Mouse (Mus musculus): ENCODE results near the gene Itgb5. TPM values are rescaled to one million over a fixed set of nuclear protein-coding genes. Genes with fewer than 3 reads are reported as not detected.

The Itgb5 gene
- polyA plus RNA-seq, 1 experiment from 2014 or later, result 25.0 TPM

GRCm38 (mm10) chr16:33950830-33951229, 121.4 kb downstream of the Itgb5 start:
- ATAC-seq (replicated peaks; ENCODE audit: low FRiP score) (peak; percentile 70), DNase-seq (ENCODE audit: low spot score) (peak; percentile 76)
- no peaks in the 10 kb centered on the region for H3K9me3 ChIP-seq (ENCODE audit: control insufficient read depth, low read length)
- peaks cover 18% of the 10 kb centered on the region for H3K36me3 ChIP-seq (ENCODE audit: control insufficient read depth, insufficient read depth, low read length)
- no peaks in the 10 kb centered on the region for H3K27me3 ChIP-seq (replicated peaks; ENCODE audit: control insufficient read depth, insufficient read depth, low read length)
- no peak overlapping the region for H3K27ac ChIP-seq (ENCODE audit: low read depth, low read length)
- H3K9ac ChIP-seq (ENCODE audit: low read depth, low read length), result no peak overlapping the region
- no peak overlapping the region for H3K4me3 ChIP-seq (ENCODE audit: low read depth, low read length)
- H3K4me1 ChIP-seq (replicated peaks; ENCODE audit: control insufficient read depth, insufficient read depth, low read length), result peaks cover 9% of the 10 kb centered on the region; the same call in 1 of the 2 replicates
- no peak overlapping the region for H3K4me2 ChIP-seq
- 28% methylated on average over 4 of the region's 4 CpGs for WGBS

GRCm38 (mm10) chr16:33953008-33953407, 123.5 kb downstream of the Itgb5 start:
- Histone ChIP-seq H3K9ac (ENCODE audit: low read depth, low read length) (no peak overlapping the region), H3K4me1 (replicated peaks; ENCODE audit: control insufficient read depth, insufficient read depth, low read length) (no peaks in the 10 kb centered on the region), H3K4me3 (ENCODE audit: low read depth, low read length) (no peak overlapping the region), H3K36me3 (ENCODE audit: control insufficient read depth, insufficient read depth, low read length) (peaks cover 29% of the 10 kb centered on the region), H3K27me3 (replicated peaks; ENCODE audit: control insufficient read depth, insufficient read depth, low read length) (no peaks in the 10 kb centered on the region), H3K9me3 (ENCODE audit: control insufficient read depth, low read length) (no peaks in the 10 kb centered on the region), H3K27ac (ENCODE audit: low read depth, low read length) (no peak overlapping the region), H3K4me2 (no peak overlapping the region)
- DNase-seq (ENCODE audit: low spot score), result no peak
- ATAC-seq (replicated peaks; ENCODE audit: low FRiP score), result no peak
- WGBS, result 81% methylated on average over 4 of the region's 4 CpGs

GRCm38 (mm10) chr16:33954793-33955192, 125.3 kb downstream of the Itgb5 start:
- ATAC-seq (replicated peaks; ENCODE audit: low FRiP score) (no peak), DNase-seq (ENCODE audit: low spot score) (no peak)
- H3K9me3 ChIP-seq (ENCODE audit: control insufficient read depth, low read length), result no peaks in the 10 kb centered on the region
- H3K27me3 ChIP-seq (replicated peaks; ENCODE audit: control insufficient read depth, insufficient read depth, low read length), result no peaks in the 10 kb centered on the region
- WGBS, result 83% methylated on average over 1 of the region's 1 CpGs
- no peak overlapping the region for H3K4me2 ChIP-seq
- peaks cover 45% of the 10 kb centered on the region for H3K36me3 ChIP-seq (ENCODE audit: control insufficient read depth, insufficient read depth, low read length)
- no peak overlapping the region for H3K27ac ChIP-seq (ENCODE audit: low read depth, low read length)
- H3K4me1 ChIP-seq (replicated peaks; ENCODE audit: control insufficient read depth, insufficient read depth, low read length), result no peaks in the 10 kb centered on the region
- H3K9ac ChIP-seq (ENCODE audit: low read depth, low read length), result no peak overlapping the region
- no peak overlapping the region for H3K4me3 ChIP-seq (ENCODE audit: low read depth, low read length)

- H3K4me2 ChIP-seq, result no peak overlapping the region
- H3K4me1 ChIP-seq (replicated peaks; ENCODE audit: control insufficient read depth, insufficient read depth, low read length), result peaks cover 13% of the 10 kb centered on the region
- H3K27ac ChIP-seq (ENCODE audit: low read depth, low read length), result no peak overlapping the region
- H3K27me3 ChIP-seq (replicated peaks; ENCODE audit: control insufficient read depth, insufficient read depth, low read length), result no peaks in the 10 kb centered on the region
- no peak for DNase-seq (ENCODE audit: low spot score)
- H3K9ac ChIP-seq (ENCODE audit: low read depth, low read length), result no peak overlapping the region
- H3K36me3 ChIP-seq (ENCODE audit: control insufficient read depth, insufficient read depth, low read length), result peaks cover 42% of the 10 kb centered on the region
- no peaks in the 10 kb centered on the region for H3K9me3 ChIP-seq (ENCODE audit: control insufficient read depth, low read length)
- ATAC-seq (replicated peaks; ENCODE audit: low FRiP score), result no peak
- H3K4me3 ChIP-seq (ENCODE audit: low read depth, low read length), result no peak overlapping the region
- WGBS, result 83% methylated on average over 6 of the region's 6 CpGs
These were observed 134.0 kb downstream of the Itgb5 start for GRCm38 (mm10) chr16:33963509-33963908.

- no peak for DNase-seq (ENCODE audit: low spot score)
- peak overlapping the region; percentile 84 for H3K9ac ChIP-seq (ENCODE audit: low read depth, low read length)
- peak overlapping the region; percentile 82 for H3K4me3 ChIP-seq (ENCODE audit: low read depth, low read length)
- H3K36me3 ChIP-seq (ENCODE audit: control insufficient read depth, insufficient read depth, low read length), result peaks cover 22% of the 10 kb centered on the region
- peak overlapping the region; percentile 62 for H3K27ac ChIP-seq (ENCODE audit: low read depth, low read length)
- 0 out of 2 replicates have a peak, but pooled peaks have one; percentile 10 for ATAC-seq (replicated peaks; ENCODE audit: low FRiP score)
- peak overlapping the region; percentile 93 for H3K4me2 ChIP-seq
- H3K27me3 ChIP-seq (replicated peaks; ENCODE audit: control insufficient read depth, insufficient read depth, low read length), result no peaks in the 10 kb centered on the region
- 12% methylated on average over 15 of the region's 15 CpGs for WGBS
- peaks cover 13% of the 10 kb centered on the region for H3K4me1 ChIP-seq (replicated peaks; ENCODE audit: control insufficient read depth, insufficient read depth, low read length)
- no peaks in the 10 kb centered on the region for H3K9me3 ChIP-seq (ENCODE audit: control insufficient read depth, low read length)
These were observed 136.5 kb downstream of the Itgb5 start for GRCm38 (mm10) chr16:33965878-33966537.

GRCm38 (mm10) chr16:33966538-33967282, 137.2 kb downstream of the Itgb5 start, which contains the start of gene Umps:
Umps (minus strand) TSS chr16:33967038.
- Histone ChIP-seq H3K27ac (ENCODE audit: low read depth, low read length) (peak within 1 kb of the TSS; percentile 62), H3K9ac (ENCODE audit: low read depth, low read length) (peak within 1 kb of the TSS; percentile 84), H3K9me3 (ENCODE audit: control insufficient read depth, low read length) (no peaks in the 10 kb centered on the region), H3K4me1 (replicated peaks; ENCODE audit: control insufficient read depth, insufficient read depth, low read length) (peaks cover 13% of the 10 kb centered on the region), H3K36me3 (ENCODE audit: control insufficient read depth, insufficient read depth, low read length) (peaks cover 15% of the 10 kb centered on the region; the same call in 1 of the 2 replicates), H3K27me3 (replicated peaks; ENCODE audit: control insufficient read depth, insufficient read depth, low read length) (no peaks in the 10 kb centered on the region), H3K4me3 (ENCODE audit: low read depth, low read length) (peak within 1 kb of the TSS; percentile 82), H3K4me2 (peak within 1 kb of the TSS; percentile 93)
- peak; percentile 90 for DNase-seq (ENCODE audit: low spot score)
- WGBS, result under 1% methylated on average over 44 of the region's 44 CpGs
- ATAC-seq (replicated peaks; ENCODE audit: low FRiP score), result peak; percentile 88

- Histone ChIP-seq H3K27me3 (replicated peaks; ENCODE audit: control insufficient read depth, insufficient read depth, low read length) (no peaks in the 10 kb centered on the region), H3K27ac (ENCODE audit: low read depth, low read length) (no peak overlapping the region), H3K4me2 (peak overlapping the region; percentile 93), H3K9me3 (ENCODE audit: control insufficient read depth, low read length) (no peaks in the 10 kb centered on the region), H3K4me3 (ENCODE audit: low read depth, low read length) (peak overlapping the region; percentile 82), H3K36me3 (ENCODE audit: control insufficient read depth, insufficient read depth, low read length) (peaks cover 12% of the 10 kb centered on the region; the same call in 1 of the 2 replicates), H3K4me1 (replicated peaks; ENCODE audit: control insufficient read depth, insufficient read depth, low read length) (peaks cover 13% of the 10 kb centered on the region), H3K9ac (ENCODE audit: low read depth, low read length) (peak overlapping the region; percentile 84)
- WGBS, result 44% methylated on average over 2 of the region's 2 CpGs
- DNase-seq (ENCODE audit: low spot score) (no peak), ATAC-seq (replicated peaks; ENCODE audit: low FRiP score) (peak; percentile 68; the same call in 1 of the 2 replicates)
These were observed 137.8 kb downstream of the Itgb5 start for GRCm38 (mm10) chr16:33967283-33967640.

- Histone ChIP-seq H3K9me3 (ENCODE audit: control insufficient read depth, low read length) (no peaks in the 10 kb centered on the region), H3K27me3 (replicated peaks; ENCODE audit: control insufficient read depth, insufficient read depth, low read length) (no peaks in the 10 kb centered on the region), H3K4me2 (no peak overlapping the region), H3K36me3 (ENCODE audit: control insufficient read depth, insufficient read depth, low read length) (no peaks in the 10 kb centered on the region), H3K9ac (ENCODE audit: low read depth, low read length) (no peak overlapping the region), H3K27ac (ENCODE audit: low read depth, low read length) (no peak overlapping the region), H3K4me3 (ENCODE audit: low read depth, low read length) (no peak overlapping the region), H3K4me1 (replicated peaks; ENCODE audit: control insufficient read depth, insufficient read depth, low read length) (no peaks in the 10 kb centered on the region; the same call in 1 of the 2 replicates)
- WGBS, result 62% methylated on average over 2 of the region's 2 CpGs
- ATAC-seq (replicated peaks; ENCODE audit: low FRiP score) (no peak), DNase-seq (ENCODE audit: low spot score) (no peak)
These were observed 150.4 kb downstream of the Itgb5 start for GRCm38 (mm10) chr16:33979855-33980254.
